Mouse (Mus musculus) adrenal gland, adult 8-10 months (tissue): ENCODE measurements around the gene Cfap52. TPM values are rescaled to one million over a fixed set of nuclear protein-coding genes. Genes with fewer than 3 reads are reported as not detected.
A peak's percentile ranks its signal among the peaks of the same experiment; 100 is the strongest.

Experiments used
- DNase-seq: peaks from one replicate; pipeline ENCODE4 v3.0.0; 2022
- total RNA-seq, 4 experiments: library from RNA; stranded (reverse); gene quantifications; 2 replicates each; pipeline ENCODE4 v1.2.4; 2022

The Cfap52 gene
- total RNA-seq, 4 experiments from 2014 or later, result not detected

DNA sequence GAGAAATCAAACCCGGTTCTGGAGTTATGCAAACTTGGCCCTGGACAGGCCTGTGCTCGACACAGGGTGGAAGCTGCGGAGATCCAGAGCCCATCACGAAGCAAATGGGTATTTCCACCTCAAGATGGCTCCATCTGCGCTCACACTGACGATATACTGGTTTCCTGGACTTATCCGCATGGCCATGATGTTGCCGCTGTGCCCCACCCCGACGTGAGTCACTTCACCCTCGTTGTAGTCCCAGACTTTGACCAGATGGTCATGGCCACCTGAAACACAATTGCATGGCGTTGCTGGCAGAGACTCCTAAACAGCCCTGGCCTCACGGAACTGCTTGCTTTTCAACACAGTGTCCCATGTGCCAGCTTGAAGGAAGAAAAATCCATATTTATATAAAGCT is 40.5 kb downstream of the Cfap52 start:
- DNase-seq, result no peak

DNA sequence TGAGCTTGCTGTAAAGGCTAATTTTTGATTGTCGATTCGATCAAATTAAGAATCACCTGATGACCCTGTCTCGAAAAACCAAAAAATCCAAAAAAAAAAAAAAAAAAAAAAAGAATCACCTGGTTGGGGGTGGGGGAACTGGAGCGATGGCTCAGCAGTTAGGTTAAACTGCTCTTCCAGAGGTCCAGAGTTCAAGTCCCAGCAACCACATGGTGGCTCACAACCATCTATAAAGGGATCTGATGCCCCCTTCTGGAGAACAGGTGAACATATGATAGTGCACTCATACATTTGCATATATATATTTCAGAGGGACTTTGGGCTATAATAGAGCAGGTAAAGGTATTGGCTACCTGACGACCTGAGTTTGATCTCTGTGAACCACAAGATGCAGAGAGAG is 41.7 kb downstream of the Cfap52 start:
- no peak for DNase-seq

DNA sequence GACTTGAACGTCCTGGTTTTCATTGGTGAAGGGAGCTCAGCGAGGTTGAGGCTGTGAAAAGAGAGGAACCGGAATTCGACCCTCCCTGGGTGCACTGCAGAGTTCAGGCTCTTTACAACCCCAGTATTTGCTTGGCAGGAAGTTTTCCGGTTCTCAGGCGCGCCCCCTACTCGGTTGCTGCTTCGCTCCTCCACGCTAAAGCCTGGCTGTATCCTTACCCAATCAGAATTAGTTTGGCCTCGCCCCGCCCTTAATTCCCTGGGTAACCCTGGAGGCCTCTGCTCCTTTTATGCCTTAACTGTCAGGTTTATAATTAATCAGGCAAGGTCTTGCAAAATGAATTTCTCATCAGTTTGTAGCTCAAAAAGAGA is 42.7 kb downstream of the Cfap52 start:
- DNase-seq, result peak; percentile 49

DNA sequence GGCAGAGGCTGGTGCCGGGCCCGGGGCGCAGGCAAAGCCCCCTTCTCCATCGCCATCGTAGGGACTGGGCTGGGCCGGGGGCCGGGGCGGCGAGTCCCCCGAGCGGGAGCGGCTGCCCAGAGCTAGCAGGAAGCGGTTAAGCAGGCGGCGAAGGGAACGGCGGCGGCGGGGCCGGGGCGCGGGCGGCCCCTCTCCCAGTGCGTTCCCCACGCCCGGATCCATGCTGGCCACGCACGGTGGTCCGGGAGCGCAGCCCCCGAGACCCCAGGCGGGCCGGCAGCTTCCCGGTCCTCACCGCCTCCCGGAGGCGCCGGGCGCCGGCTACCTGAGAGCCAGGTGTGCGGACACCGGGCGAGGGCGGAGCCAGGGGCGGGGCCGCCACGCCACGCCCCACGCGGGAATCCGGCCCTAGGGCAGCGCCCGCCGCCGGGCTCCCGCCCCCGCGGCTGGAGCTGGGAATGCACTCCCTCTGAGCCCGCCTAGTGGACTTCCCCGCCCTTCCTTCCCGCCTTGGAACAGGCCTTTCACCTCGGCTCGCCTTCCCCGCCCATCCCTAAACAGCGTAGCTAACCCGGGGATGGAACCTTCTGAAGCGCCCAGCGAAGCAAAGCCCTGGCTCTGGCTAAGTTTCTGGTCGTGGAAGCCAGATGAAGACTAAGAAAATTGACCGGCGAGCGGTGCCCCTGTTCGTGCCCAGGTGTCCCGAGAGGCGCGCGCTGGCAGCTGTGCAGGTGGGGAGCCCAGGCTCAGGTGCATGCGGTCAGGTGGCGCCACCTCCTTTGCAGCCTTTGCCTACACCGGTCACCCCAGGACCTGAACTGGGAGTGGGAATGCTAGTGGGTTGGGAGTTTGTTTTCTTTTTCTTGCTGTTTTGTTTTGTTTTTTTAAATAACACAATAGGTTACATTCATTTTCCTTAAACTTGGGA is 43.4 kb downstream of the Cfap52 start, which contains the start of gene Usp43:
TSS of gene Usp43 (minus strand) at position 327 of the 928 bp plus-strand sequence.
- peak; percentile 32 for DNase-seq

DNA sequence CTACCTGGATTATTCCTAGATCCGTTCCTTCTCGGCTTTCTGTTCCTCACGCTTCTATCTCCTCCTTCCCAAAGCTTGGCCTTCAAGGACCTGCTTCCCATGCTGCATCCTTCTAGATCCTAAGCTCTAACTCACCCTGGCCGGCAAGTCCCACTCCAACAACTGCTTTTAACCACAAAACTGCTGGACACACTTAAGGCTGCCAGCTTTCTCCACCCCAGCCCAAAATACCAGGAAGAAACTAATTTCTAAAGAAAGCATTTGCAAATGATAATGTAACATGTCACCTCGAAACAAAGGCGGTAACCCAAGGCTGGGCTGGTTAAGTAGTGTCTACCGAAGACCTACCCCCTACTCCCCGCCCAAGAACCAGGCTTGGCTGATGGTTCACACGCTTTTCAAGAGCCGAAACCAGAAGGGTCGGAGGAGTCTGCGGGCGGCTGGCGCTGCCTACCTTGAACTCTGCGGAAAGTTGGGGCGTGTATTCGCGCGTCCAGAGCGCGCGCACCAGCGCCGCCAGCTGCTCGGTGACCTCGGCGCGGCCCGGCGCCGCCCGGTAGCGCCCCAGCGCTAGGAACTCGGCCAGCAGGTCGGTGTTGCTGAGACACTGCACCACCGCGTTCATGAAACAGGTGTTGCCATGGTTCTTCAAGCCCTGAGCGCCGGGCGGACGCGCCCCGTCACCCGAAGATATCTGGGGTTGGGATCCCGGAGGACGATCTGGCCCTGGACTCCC is 44.2 kb downstream of the Cfap52 start:
- DNase-seq, result peak; percentile 9

DNA sequence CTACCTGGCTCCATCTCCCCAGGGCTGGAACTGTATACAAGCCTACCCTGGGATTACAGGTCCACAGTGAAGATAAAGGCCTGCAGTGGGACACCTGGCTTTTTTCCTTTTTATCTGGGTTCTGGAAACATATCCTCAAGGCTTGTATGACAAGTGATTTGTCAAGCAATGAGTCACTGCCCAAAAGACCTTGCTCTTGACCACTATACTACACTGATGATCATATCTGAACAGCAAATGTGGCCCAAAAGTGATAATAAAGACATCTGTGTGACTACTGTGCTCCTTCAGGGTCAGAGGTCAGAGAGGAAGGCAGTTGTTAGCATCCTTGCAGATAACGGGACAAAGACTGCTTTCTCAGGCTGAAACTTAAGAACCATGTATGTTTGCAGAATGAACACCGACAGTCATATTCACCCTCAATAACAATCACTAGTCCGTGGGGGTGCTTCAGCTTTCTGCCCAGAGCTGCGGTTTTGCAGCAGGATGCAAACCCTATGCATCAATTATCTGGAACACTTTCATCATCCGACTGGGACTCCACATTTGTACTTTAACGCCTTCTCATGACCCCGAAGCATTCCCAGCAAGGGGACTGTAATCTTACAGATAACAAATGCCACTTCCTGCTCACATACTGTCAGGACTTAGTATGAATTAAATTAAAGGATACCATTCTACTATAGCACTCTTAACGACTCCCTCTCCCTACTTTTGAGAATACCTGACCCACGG is 45.1 kb downstream of the Cfap52 start:
- peak; percentile 19 for DNase-seq

DNA sequence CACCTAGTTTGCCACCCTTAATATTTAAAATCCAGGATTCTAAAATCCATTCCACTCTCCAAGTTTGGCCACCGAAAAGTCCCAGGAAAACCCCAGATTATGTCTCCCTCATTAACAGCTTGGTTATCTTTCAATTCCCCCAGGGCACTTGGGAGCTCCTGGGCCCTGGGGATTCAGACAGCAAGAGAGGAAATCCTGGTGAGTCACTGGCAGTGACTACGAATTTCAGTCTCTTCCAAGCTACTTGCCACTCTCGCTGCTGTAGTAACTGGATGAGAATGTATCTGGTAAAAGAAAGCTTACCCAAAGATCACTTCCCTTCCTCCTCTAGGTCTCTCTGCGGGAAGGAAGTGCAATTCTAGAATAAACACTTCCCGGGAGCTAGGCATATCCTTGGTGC is 45.9 kb downstream of the Cfap52 start:
- DNase-seq, result no peak

DNA sequence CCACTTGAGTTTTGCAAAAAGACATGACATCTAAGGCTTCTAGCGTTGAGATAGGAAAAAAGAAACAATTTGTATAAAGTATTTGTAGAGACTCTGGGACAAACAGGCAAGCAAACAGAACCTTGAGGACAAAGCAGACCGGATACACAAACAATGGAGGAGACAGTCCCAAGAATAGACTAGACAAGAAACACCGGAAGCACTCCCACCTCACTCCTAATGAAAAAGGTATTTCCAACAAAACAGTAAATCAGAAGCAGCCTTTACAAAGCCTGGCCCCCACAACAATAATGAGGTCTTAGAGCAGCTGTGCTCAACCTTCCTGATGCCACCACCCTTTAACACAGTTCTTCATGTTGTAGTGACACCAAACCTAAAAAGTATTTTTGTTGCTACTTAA is 48.3 kb downstream of the Cfap52 start:
- DNase-seq, result no peak

DNA sequence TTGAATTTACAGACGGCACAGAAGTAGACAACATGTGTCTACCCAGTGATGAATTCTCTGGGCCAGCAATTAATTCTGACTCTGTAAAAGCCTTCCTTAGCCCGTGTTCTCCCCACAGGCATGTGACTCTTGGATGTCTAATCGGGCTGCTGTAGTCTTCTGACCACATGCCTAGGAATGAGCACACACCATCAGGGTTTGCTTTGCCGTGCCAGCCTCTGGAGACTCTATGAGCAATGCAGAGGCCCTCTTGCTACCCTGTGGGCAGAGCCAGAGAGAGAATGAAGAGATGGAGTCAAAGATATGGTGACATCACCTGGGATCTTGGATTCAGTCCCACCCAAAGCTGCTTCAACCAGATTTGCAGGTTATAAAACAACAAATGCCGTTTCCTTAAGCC is 54.4 kb downstream of the Cfap52 start:
- DNase-seq, result no peak

DNA sequence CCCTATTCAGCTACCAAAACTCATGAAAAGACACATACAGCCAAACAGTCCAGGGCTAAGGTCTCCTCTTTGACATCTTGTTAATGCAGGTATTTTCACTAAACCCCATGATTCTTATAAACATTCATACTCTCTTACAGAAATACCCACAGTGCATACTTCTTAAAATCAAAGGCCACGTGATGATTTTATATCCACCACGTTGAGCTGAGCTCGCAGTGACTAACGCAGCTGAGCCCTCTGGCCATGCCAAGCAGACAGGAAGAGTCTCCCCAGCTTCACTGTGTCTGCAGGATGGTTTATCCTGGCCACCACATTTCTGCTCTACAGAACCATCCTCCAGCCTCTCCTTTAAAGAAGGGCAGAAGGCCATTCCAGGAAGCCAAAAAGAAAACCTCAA is 61.7 kb downstream of the Cfap52 start:
- DNase-seq, result no peak

DNA sequence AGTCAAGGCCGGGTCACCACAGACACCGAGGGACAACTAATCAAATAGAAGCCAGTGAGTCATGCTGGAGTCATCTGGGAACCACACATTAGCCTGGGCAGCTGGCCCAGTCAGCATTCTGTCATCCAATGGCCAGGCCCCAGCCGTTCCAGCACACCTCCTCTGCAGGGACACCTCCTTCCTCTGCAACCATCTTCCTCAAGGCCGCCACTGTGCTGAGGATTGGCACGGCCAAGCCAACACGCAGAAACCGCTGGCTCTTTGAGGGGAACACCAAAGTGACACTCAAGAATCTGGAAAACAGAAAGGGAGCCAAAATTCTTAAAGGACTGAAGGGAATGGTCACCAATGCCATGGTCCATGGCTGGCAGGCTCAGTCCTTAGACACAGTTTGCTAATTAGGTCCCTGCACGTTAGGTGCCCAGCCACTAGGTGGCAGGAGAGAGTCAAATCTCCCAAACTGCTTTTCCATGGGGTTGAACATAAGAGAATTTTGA is 68.3 kb downstream of the Cfap52 start:
- DNase-seq, result peak; percentile 94

DNA sequence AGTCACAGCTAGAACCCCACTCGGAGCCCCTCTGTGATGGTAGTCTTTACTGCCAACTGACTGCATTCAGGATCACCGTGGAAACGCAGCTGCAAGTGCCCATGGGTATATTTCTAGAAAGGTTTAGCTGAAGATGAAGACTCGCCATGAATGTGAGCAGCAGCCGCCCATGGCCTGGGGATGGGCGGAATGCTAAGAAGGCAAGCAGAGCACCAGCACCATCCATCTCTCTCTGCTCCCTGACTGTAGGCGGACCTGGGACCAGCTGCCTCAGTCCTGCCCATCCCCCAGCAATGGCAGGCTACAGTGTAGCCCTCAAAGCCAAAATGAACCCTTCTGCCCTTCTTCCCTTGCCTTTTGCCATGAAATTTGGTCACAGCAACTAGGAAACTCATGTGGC is 69.8 kb downstream of the Cfap52 start:
- no peak for DNase-seq

DNA sequence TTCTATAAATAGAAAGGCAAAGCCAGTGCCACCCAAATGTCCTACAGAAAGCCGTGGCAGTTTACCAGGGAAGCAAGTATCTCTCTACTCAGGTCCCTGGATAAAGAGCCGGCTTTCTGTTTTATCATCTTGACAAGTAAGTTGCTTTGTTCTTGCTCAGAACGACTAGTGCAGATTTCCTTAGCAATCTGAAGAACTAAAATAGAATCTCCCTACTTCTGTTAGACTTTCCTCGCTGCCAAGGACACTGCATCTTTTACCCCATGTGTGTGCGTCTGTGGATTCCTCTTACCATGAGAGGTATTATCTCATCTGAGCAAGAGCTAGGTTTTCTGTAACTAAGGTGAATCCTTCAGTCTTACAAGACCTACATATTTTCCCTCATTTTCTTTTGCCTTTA is 76.9 kb downstream of the Cfap52 start:
- DNase-seq, result no peak

DNA sequence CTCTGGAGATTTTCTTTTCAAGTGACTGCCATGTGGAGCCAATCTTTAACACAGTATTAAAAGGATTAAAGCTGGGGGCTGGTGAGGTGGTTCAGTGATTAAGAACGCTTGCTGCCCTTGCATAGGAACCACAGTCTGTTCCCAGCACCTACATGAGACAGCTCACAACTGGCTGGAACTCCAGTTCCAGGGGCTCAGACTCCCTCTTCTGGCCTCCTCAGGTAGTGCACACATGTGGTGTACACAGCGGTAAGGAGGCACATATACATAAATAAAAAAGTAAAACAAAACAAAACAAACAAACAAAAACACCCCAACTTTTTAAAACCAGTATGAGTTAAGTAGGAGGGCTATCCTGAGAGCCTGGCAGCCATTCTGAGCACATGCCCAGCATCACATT is 79.5 kb downstream of the Cfap52 start:
- no peak for DNase-seq

Other genes with a start within 250 kb of the Cfap52 start
- under 1 TPM; 0.06 to 0.28 (median 0.13) TPM for gene Glp2r, start 194.5 kb downstream of the Cfap52 start, total RNA-seq
- not detected for gene Gsg1l2, start 191.0 kb downstream of the Cfap52 start, total RNA-seq
- gene Dhrs7c, start 167.5 kb downstream of the Cfap52 start, total RNA-seq, result not detected
- gene Usp43, start 43.5 kb downstream of the Cfap52 start, total RNA-seq, result 1 to 10 TPM in 3 of 4 experiments, under 1 TPM in 1; 0.52 to 1.5 (median 1.1) TPM
- 10 to 100 TPM; 31.1 to 39.6 (median 38.3) TPM for gene Stx8, start 542 bp upstream of the Cfap52 start, total RNA-seq